Mouse (Mus musculus) MEL (cell line): Measurements from ENCODE around the gene Pten. TPM values are rescaled to one million over a fixed set of nuclear protein-coding genes. Genes with fewer than 3 reads are reported as not detected.

Experiments used
- DNase-seq: peaks from one replicate; pipeline ENCODE4 v3.0.0; 2011; ENCODE audit warnings: low read depth, low spot score
- H3K27ac ChIP-seq: 2 replicates; pipeline ENCODE4 v1.5.1; 2012; ENCODE audit warnings: low read depth, mild to moderate bottlenecking, control low read depth, low read length, moderate library complexity; ENCODE audit not compliant: control insufficient read depth
- H3K27me3 ChIP-seq, 2 experiments: fragments of 150-350 bp in 1 of 2; sonication (generic) in 1 of 2; 2 replicates each; pipeline ENCODE4 v1.6.1; 2012; ENCODE audit warnings: low read length in 2 of 2, mild to moderate bottlenecking in 2 of 2, improper control_type of control experiment in 1 of 2, moderate library complexity in 1 of 2; ENCODE audit not compliant: insufficient read depth in 2 of 2, control insufficient read depth in 1 of 2
- H3K36me3 ChIP-seq, 2 experiments: 2 replicates each; pipeline ENCODE4 v1.6.1; 2012 to 2014; ENCODE audit warnings: low read length in 2 of 2, improper control_type of control experiment in 1 of 2, inconsistent platforms in 1 of 2, mild to moderate bottlenecking in 1 of 2; ENCODE audit not compliant: insufficient read depth in 2 of 2, control insufficient read depth in 1 of 2
- H3K4me1 ChIP-seq, 2 experiments: fragments of 150-350 bp in 1 of 2; sonication (generic) in 1 of 2; 2 replicates each; pipeline ENCODE4 v1.6.1; 2012; ENCODE audit warnings: low read length in 2 of 2, improper control_type of control experiment in 1 of 2, mild to moderate bottlenecking in 1 of 2; ENCODE audit not compliant: insufficient read depth in 2 of 2, control insufficient read depth in 1 of 2
- H3K4me3 ChIP-seq, 2 experiments: fragments of 150-350 bp in 1 of 2; sonication (generic) in 1 of 2; 2 replicates each; pipeline ENCODE4 v1.5.1; 2012; ENCODE audit warnings: low read depth in 2 of 2, low read length in 2 of 2, mild to moderate bottlenecking in 2 of 2, moderate library complexity in 2 of 2, control low read depth in 1 of 2, improper control_type of control experiment in 1 of 2; ENCODE audit not compliant: control insufficient read depth in 1 of 2, insufficient read depth in 1 of 2
- H3K79me2 ChIP-seq: 2 replicates; pipeline ENCODE4 v1.6.1; 2012; ENCODE audit warnings: mild to moderate bottlenecking, low read length, moderate library complexity; ENCODE audit not compliant: control insufficient read depth, poor library complexity, insufficient read depth
- H3K9ac ChIP-seq: 2 replicates; pipeline ENCODE4 v1.6.1; 2012; ENCODE audit warnings: low read depth, mild to moderate bottlenecking, control low read depth, low read length, moderate library complexity; ENCODE audit not compliant: control insufficient read depth, poor library complexity, severe bottlenecking
- H3K9me3 ChIP-seq: fragments of 150-350 bp; sonication (generic); replicated peaks from 2 replicates; pipeline ENCODE4 v1.6.1; 2012; ENCODE audit warnings: mild to moderate bottlenecking, low read length, improper control_type of control experiment, moderate library complexity; ENCODE audit not compliant: insufficient read depth
- BHLHE40 ChIP-seq: IDR thresholded peaks from 2 replicates; pipeline ENCODE4 v1.6.1; 2012; ENCODE audit warnings: low read depth, mild to moderate bottlenecking, inconsistent platforms, low read length, improper control_type of control experiment, borderline replicate concordance
- CHD1 ChIP-seq: IDR thresholded peaks from 2 replicates; pipeline ENCODE4 v1.6.1; 2012; ENCODE audit warnings: low read depth, mild to moderate bottlenecking, inconsistent platforms, low read length, improper control_type of control experiment
- CHD2 ChIP-seq: IDR thresholded peaks from 2 replicates; pipeline ENCODE4 v1.6.1; 2011; ENCODE audit warnings: low read length, improper control_type of control experiment
- E2F4 ChIP-seq: IDR thresholded peaks from 2 replicates; pipeline ENCODE4 v1.6.1; 2011; ENCODE audit warnings: low read depth, low read length, improper control_type of control experiment, borderline replicate concordance
- KAT2A ChIP-seq: conservative IDR thresholded peaks from 2 replicates; pipeline ENCODE4 v1.6.1; 2012; ENCODE audit warnings: low read depth, low read length, improper control_type of control experiment, inconsistent platforms
- MAFK ChIP-seq: IDR thresholded peaks from 2 replicates; pipeline ENCODE4 v1.6.1; 2011; ENCODE audit warnings: low read depth, mild to moderate bottlenecking, low read length, improper control_type of control experiment, borderline replicate concordance
- MYB ChIP-seq: IDR thresholded peaks from 2 replicates; pipeline ENCODE4 v1.6.1; 2011; ENCODE audit warnings: mild to moderate bottlenecking, low read depth, low read length, improper control_type of control experiment
- NELFE ChIP-seq: IDR thresholded peaks from 2 replicates; pipeline ENCODE4 v1.6.1; 2011; ENCODE audit warnings: low read depth, low read length, improper control_type of control experiment
- POLR2A ChIP-seq, 2 experiments: IDR thresholded peaks; 2 replicates each; pipeline ENCODE4 v1.6.1; 2011 to 2012; ENCODE audit warnings: low read length in 2 of 2, mild to moderate bottlenecking in 2 of 2, control low read depth in 1 of 2, improper control_type of control experiment in 1 of 2, low read depth in 1 of 2, moderate library complexity in 1 of 2; ENCODE audit not compliant: control insufficient read depth in 1 of 2, insufficient read depth in 1 of 2, poor library complexity in 1 of 2
- POLR2AphosphoS2 ChIP-seq: IDR thresholded peaks from 2 replicates; pipeline ENCODE4 v1.6.1; 2011; ENCODE audit warnings: low read length, improper control_type of control experiment
- RAD21 ChIP-seq: IDR thresholded peaks from 2 replicates; pipeline ENCODE4 v1.6.1; 2011; ENCODE audit warnings: mild to moderate bottlenecking, low read depth, low read length, improper control_type of control experiment
- SMC3 ChIP-seq: IDR thresholded peaks from 2 replicates; pipeline ENCODE4 v1.6.1; 2011; ENCODE audit warnings: low read depth, low read length, improper control_type of control experiment
- UBTF ChIP-seq: IDR thresholded peaks from 2 replicates; pipeline ENCODE4 v1.6.1; 2012; ENCODE audit warnings: low read depth, mild to moderate bottlenecking, inconsistent platforms, low read length, improper control_type of control experiment, moderate library complexity, borderline replicate concordance; ENCODE audit not compliant: insufficient read depth
- USF1 ChIP-seq: IDR thresholded peaks from 2 replicates; pipeline ENCODE4 v1.6.1; 2014; ENCODE audit warnings: low read depth, mild to moderate bottlenecking, inconsistent platforms, low read length, improper control_type of control experiment, moderate library complexity
- USF2 ChIP-seq, 2 experiments: IDR thresholded peaks; 2 replicates each; pipeline ENCODE4 v1.6.1; 2011 to 2012; ENCODE audit warnings: improper control_type of control experiment in 2 of 2, low read length in 2 of 2, borderline replicate concordance in 1 of 2, inconsistent platforms in 1 of 2, low read depth in 1 of 2, mild to moderate bottlenecking in 1 of 2; ENCODE audit not compliant: insufficient read depth in 1 of 2
- ZC3H11A ChIP-seq: IDR thresholded peaks from 2 replicates; pipeline ENCODE4 v1.6.1; 2012; ENCODE audit warnings: low read depth, mild to moderate bottlenecking, inconsistent platforms, low read length, improper control_type of control experiment
- ZKSCAN1 ChIP-seq: IDR thresholded peaks from 2 replicates; pipeline ENCODE4 v1.6.1; 2012; ENCODE audit warnings: low read depth, mild to moderate bottlenecking, inconsistent platforms, low read length, improper control_type of control experiment, moderate library complexity
- polyA plus RNA-seq, 2 experiments: library from polyadenylated mRNA; stranded (reverse) in 1 of 2; unstranded in 1 of 2; fragments of >175 nt in 1 of 2; fragments of >200 nt in 1 of 2; gene quantifications; 2 replicates each; pipeline versions ENCODE4 v1.2.1 to v1.2.4; 2012; ENCODE audit warnings: low replicate concordance in 2 of 2, low read depth in 1 of 2; ENCODE audit not compliant: insufficient read length in 2 of 2, insufficient read depth in 1 of 2, missing spikeins in 1 of 2
- total RNA-seq: library from RNA; depleted of rRNA; stranded (reverse); fragments of 300-350 nt; gene quantifications from 2 replicates; pipeline ENCODE4 v1.2.3, GENCODE M21; 2012

Gene Pten
- total and polyA plus RNA-seq, 3 experiments = 22.7 to 104 (median 35.8) TPM

- H3K9ac ChIP-seq = no peak overlapping the region
- H3K36me3 ChIP-seq = no peaks in the 10 kb centered on the region
- H3K27me3 ChIP-seq = no peaks in the 10 kb centered on the region; a peak in 1 of 4 replicates
- no peaks in the 10 kb centered on the region for H3K4me1 ChIP-seq
- no peak overlapping the region for H3K27ac ChIP-seq
- DNase-seq = no peak
- no peak for TF ChIP-seq ZKSCAN1
- no peak for TF ChIP-seq POLR2A (IDR thresholded peaks at IDR 0.05; ENCODE audit: control insufficient read depth in 1 of 2, insufficient read depth in 1 of 2, low read depth in 1 of 2, low read length in 2 of 2, poor library complexity in 1 of 2)
- TF ChIP-seq CHD2 = no peak
- no peak overlapping the region for H3K4me3 ChIP-seq
- no peaks in the 10 kb centered on the region for H3K79me2 ChIP-seq
- H3K9me3 ChIP-seq = no peaks in the 10 kb centered on the region; the same call in 1 of the 2 replicates
Measured at GRCm38 (mm10) chr19:32723817-32724216, 33.5 kb upstream of the Pten start.

GRCm38 (mm10) chr19:32726451-32727325 is 30.6 kb upstream of the Pten start:
- no peaks in the 10 kb centered on the region for H3K4me1 ChIP-seq
- no peak for DNase-seq
- no peak overlapping the region for H3K9ac ChIP-seq
- H3K36me3 ChIP-seq = no peaks in the 10 kb centered on the region
- H3K27ac ChIP-seq = no peak overlapping the region
- no peaks in the 10 kb centered on the region; a peak in 1 of 4 replicates for H3K27me3 ChIP-seq
- H3K79me2 ChIP-seq = no peaks in the 10 kb centered on the region
- H3K4me3 ChIP-seq = no peak overlapping the region
- TF ChIP-seq KAT2A = no peak
- no peak for TF ChIP-seq BHLHE40
- no peak for TF ChIP-seq CHD1
- TF ChIP-seq MAFK = no peak
- TF ChIP-seq E2F4 = no peak
- TF ChIP-seq MYB = no peak
- no peak for TF ChIP-seq SMC3
- TF ChIP-seq POLR2AphosphoS2 = no peak
- TF ChIP-seq NELFE = no peak
- TF ChIP-seq RAD21 = no peak
- no peak for TF ChIP-seq ZC3H11A
- no peak for TF ChIP-seq UBTF
- TF ChIP-seq USF2 (IDR thresholded peaks at IDR 0.05; ENCODE audit: borderline replicate concordance in 1 of 2, insufficient read depth in 1 of 2, low read depth in 1 of 2, low read length in 2 of 2) = no peak
- TF ChIP-seq USF1 = no peak
- no peaks in the 10 kb centered on the region for H3K9me3 ChIP-seq
